Mouse (Mus musculus) liver, embryonic 15.5 days (tissue): Measurements from ENCODE around the gene Mrpl23. TPM values are rescaled to one million over a fixed set of nuclear protein-coding genes. Genes with fewer than 3 reads are reported as not detected.

Experiments
- ATAC-seq: fragments of 200-750 bp; cut with Nextera tagmentation; 2 replicates; pipeline ENCODE4 v1.8.0; 2017; ENCODE audit warnings: moderate number of reproducible peaks, mild to moderate bottlenecking, moderate library complexity; ENCODE audit not compliant: insufficient read depth
- H3K27ac ChIP-seq: fragments of 300-500 bp; sonication (generic); replicated peaks from 2 replicates; pipeline ENCODE4 v1.5.1; 2015; ENCODE audit warnings: mild to moderate bottlenecking, inconsistent platforms
- H3K27me3 ChIP-seq: fragments of 300-500 bp; sonication (generic); 2 replicates; pipeline ENCODE4 v1.6.1; 2015; ENCODE audit warnings: mild to moderate bottlenecking, inconsistent platforms
- H3K36me3 ChIP-seq: fragments of 300-500 bp; sonication (generic); replicated peaks from 2 replicates; pipeline ENCODE4 v1.6.1; 2015; ENCODE audit warnings: moderate library complexity, mild to moderate bottlenecking, inconsistent platforms
- H3K4me1 ChIP-seq: fragments of 300-500 bp; sonication (generic); replicated peaks from 2 replicates; pipeline ENCODE4 v1.6.1; 2015; ENCODE audit warnings: inconsistent platforms
- H3K4me2 ChIP-seq: fragments of 300-500 bp; sonication (generic); 2 replicates; pipeline ENCODE4 v1.6.1; 2015; ENCODE audit warnings: moderate library complexity, mild to moderate bottlenecking, inconsistent platforms
- H3K4me3 ChIP-seq: fragments of 300-500 bp; sonication (generic); replicated peaks from 2 replicates; pipeline ENCODE4 v1.5.1; 2015; ENCODE audit warnings: mild to moderate bottlenecking, inconsistent platforms
- H3K9ac ChIP-seq: fragments of 300-500 bp; sonication (generic); 2 replicates; pipeline ENCODE4 v1.6.1; 2015; ENCODE audit warnings: moderate library complexity, mild to moderate bottlenecking, inconsistent platforms
- H3K9me3 ChIP-seq: fragments of 300-500 bp; sonication (generic); replicated peaks from 2 replicates; pipeline ENCODE4 v1.6.1; 2016; ENCODE audit warnings: inconsistent platforms
- WGBS: fragments of 180-500 bp; shearing (Covaris S2); methylation state at CpG from one replicate; pipeline ENCODE4 v1.1.7; 2015; ENCODE audit warnings: mixed read lengths; ENCODE audit not compliant: insufficient replicate concordance; 5-methylcytosine and 5-hydroxymethylcytosine counted together
- polyA plus RNA-seq: library from polyadenylated mRNA; unstranded; fragments of >200 nt; fragmentation: Nextera tagmentation; extraction: Ambion mirVana; gene quantifications from 2 replicates; pipeline ENCODE4 v1.2.1, GENCODE M21; 2015

Gene Mrpl23
- polyA plus RNA-seq, 1 experiment from 2014 or later = 11.9 TPM

DNA sequence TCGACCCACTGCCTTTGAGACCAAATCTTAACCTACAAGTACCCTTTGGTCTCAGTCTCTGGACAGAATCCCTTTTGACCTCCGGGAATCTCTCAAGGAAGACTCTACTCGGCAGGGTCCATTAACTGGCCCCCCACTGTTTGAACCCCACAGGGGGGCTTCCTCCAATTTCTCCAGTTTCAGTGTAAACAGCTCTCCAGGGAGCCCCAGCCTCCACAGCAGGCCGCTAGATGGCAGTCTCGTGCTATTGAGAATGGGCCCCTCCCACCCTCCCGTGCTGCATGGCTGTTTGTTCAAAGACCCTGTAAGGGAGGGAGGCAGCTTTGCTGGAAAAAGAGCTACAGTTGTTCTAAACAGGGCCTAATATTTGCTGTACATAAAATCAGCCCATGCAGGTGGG lies 5.4 kb downstream of the Mrpl23 start:
- no peak overlapping the region for H3K9ac ChIP-seq
- peaks cover 9% of the 10 kb centered on the region; the same call in 1 of the 2 replicates for H3K36me3 ChIP-seq
- H3K4me1 ChIP-seq = peaks cover 57% of the 10 kb centered on the region
- no peak overlapping the region for H3K4me3 ChIP-seq
- peak overlapping the region; percentile 68 for H3K27ac ChIP-seq
- ATAC-seq = no peak
- H3K9me3 ChIP-seq = no peaks in the 10 kb centered on the region
- H3K27me3 ChIP-seq = no peaks in the 10 kb centered on the region
- 13% methylated on average over 6 of the region's 6 CpGs for WGBS
- no peak overlapping the region for H3K4me2 ChIP-seq

DNA sequence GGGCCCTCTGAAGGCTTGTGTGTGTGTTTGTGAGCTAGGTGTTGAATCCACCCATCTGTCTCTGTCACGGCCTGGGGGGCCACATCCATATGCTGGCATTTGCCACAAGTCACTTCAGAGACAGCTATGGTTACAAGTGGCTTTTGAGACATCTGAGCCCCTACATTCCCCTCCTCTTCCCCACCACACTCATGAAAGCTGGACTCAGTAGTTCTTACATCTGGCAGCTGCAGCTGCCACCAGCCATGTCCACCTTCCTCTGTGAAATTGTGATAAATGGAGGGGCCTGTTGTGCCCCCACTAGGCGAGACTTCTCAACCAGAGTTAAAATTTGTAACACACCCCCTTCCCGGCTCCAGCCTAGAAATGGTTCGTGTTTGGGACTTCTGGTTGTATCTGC lies 5.8 kb downstream of the Mrpl23 start:
- Histone ChIP-seq H3K4me2 (no peak overlapping the region), H3K4me1 (peaks cover 56% of the 10 kb centered on the region), H3K9ac (no peak overlapping the region), H3K27me3 (no peaks in the 10 kb centered on the region), H3K36me3 (peaks cover 9% of the 10 kb centered on the region; the same call in 1 of the 2 replicates), H3K4me3 (no peak overlapping the region), H3K27ac (peak overlapping the region; percentile 29), H3K9me3 (no peaks in the 10 kb centered on the region)
- ATAC-seq = no peak
- 42% methylated on average over 4 of the region's 4 CpGs for WGBS

DNA sequence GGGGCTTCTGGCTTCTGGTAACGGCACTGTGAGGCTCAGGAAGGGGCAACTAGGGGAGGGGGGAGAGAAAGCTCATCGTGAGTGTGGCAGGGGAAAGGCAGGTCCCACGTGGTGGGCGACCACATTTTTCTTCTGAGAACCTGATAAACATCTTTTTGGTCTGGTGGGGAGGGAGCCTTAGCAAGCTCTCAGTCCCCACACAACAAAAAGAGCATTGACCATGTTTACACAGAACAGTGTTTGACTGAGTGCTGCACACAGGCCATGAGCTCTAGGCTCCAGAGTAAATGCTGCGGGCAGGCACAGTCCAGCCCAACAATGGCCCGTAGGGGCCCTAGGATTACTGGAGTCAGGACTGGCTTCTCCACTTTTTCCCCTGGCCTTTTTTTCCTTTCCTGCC lies 6.3 kb downstream of the Mrpl23 start:
- Histone ChIP-seq H3K9ac (no peak overlapping the region), H3K27me3 (no peaks in the 10 kb centered on the region), H3K4me1 (peaks cover 52% of the 10 kb centered on the region), H3K4me3 (no peak overlapping the region), H3K9me3 (no peaks in the 10 kb centered on the region), H3K27ac (peak overlapping the region; percentile 29), H3K4me2 (no peak overlapping the region), H3K36me3 (peaks cover 9% of the 10 kb centered on the region; the same call in 1 of the 2 replicates)
- ATAC-seq = no peak
- WGBS = 32% methylated on average over 6 of the region's 6 CpGs

DNA sequence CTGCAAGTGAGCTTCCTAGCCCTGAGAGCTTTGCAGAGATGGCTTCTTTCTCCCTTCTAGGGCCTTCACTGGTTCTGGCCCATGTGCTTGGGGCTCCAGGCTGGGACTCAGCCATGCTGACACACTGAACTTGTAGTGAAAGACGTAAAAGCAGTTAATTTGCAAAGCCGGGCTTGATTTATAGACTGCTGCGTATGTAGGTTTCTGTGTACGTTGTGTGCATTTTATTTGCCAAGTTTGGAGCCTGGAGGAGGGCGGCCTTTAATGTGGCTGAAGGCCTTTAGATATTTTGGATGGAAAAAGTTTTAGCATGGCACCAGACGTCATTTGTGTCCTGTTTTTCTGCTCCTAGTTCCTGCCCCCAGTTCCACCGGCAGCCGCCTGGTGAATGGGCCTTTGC lies 7.3 kb downstream of the Mrpl23 start:
- Histone ChIP-seq H3K4me2 (no peak overlapping the region), H3K27ac (no peak overlapping the region), H3K9ac (no peak overlapping the region), H3K9me3 (no peaks in the 10 kb centered on the region), H3K36me3 (peaks cover 9% of the 10 kb centered on the region; the same call in 1 of the 2 replicates), H3K27me3 (no peaks in the 10 kb centered on the region), H3K4me1 (peaks cover 41% of the 10 kb centered on the region), H3K4me3 (no peak overlapping the region)
- ATAC-seq = no peak
- 65% methylated on average over 8 of the region's 8 CpGs for WGBS

DNA sequence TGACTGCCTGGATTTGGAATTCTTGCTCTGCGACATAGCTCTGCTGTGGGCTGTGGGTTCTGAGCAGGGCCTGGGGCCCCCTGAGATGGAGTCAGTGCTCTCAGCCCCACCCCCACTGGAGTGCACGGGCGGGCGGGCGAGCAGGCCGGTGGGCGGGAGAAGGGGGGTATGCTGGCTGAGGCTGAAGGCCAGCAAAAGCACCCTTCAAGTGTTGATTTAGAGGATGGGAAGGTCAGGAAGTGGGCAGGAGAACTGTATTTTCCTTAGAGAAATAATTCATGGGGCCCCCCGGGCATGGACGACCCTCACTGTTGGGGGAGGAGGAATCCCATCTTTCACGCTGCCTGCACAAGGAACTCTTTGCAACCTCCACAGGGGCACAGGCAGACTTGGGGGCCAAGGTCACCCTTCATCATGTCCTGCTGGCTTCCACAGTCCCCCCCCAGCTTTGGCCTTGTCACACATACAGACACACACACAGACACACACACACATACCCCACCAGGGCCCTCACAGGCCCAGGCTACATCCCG lies 10.4 kb downstream of the Mrpl23 start:
- H3K9me3 ChIP-seq = no peaks in the 10 kb centered on the region
- H3K4me3 ChIP-seq = no peak overlapping the region
- H3K27ac ChIP-seq = no peak overlapping the region
- H3K27me3 ChIP-seq = no peaks in the 10 kb centered on the region
- no peak for ATAC-seq
- H3K9ac ChIP-seq = no peak overlapping the region
- H3K4me2 ChIP-seq = no peak overlapping the region
- H3K4me1 ChIP-seq = peaks cover 27% of the 10 kb centered on the region
- peaks cover 7% of the 10 kb centered on the region; the same call in 1 of the 2 replicates for H3K36me3 ChIP-seq
- 55% methylated on average over 11 of the region's 11 CpGs for WGBS

DNA sequence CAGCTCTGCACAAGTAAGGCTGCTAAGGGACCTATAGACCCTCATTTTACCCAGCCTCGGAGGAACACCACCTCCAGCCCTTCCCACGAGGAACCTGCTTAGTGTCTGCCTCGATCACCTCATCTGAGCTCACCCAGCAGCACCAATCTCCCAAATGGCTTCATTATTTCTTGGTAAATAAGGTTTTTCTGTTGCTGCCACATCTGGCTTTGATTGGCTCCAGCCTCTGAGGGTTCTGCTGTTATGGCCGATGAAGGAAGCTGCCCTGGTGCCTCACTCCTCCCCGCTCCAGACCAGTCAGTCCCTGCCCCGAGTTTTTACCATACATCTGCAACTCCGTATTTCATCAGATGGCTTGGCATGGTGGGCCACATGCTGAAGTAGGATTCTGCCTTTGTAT lies 13.5 kb downstream of the Mrpl23 start:
- ATAC-seq = no peak

DNA sequence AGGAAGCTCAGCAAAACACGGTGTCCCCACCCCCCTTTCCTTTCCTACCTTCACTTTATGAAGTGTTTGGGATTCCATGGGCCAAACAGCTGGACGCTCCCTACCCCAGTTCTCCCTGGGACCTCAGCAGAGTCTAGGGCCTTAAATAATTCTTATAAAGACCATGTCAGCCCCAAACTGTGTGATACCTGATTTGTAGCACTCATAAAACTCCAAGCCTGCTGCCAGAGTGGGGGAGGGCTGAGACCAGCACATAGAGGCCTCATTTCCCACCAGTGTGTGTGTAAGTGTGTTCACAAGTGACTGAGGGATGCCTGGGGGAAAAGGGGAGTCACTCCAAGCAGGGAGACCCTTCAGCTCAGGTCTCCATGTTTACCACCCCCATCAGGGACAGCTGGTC lies 15.4 kb downstream of the Mrpl23 start:
- no peak overlapping the region for H3K9ac ChIP-seq
- no peak overlapping the region for H3K4me3 ChIP-seq
- H3K4me1 ChIP-seq = peaks cover 9% of the 10 kb centered on the region
- H3K9me3 ChIP-seq = no peaks in the 10 kb centered on the region
- H3K4me2 ChIP-seq = no peak overlapping the region
- no peak overlapping the region for H3K27ac ChIP-seq
- 27% methylated on average over 2 of the region's 2 CpGs for WGBS
- no peak for ATAC-seq
- H3K27me3 ChIP-seq = no peaks in the 10 kb centered on the region
- no peaks in the 10 kb centered on the region for H3K36me3 ChIP-seq

More for the DNA sequence above, 13.5 kb downstream of the Mrpl23 start:
- Histone ChIP-seq H3K27me3 (no peaks in the 10 kb centered on the region), H3K4me1 (peaks cover 7% of the 10 kb centered on the region), H3K36me3 (peaks cover 4% of the 10 kb centered on the region; the same call in 1 of the 2 replicates), H3K9me3 (no peaks in the 10 kb centered on the region), H3K9ac (no peak overlapping the region), H3K27ac (no peak overlapping the region), H3K4me3 (no peak overlapping the region), H3K4me2 (no peak overlapping the region)
- 63% methylated on average over 7 of the region's 7 CpGs for WGBS

DNA sequence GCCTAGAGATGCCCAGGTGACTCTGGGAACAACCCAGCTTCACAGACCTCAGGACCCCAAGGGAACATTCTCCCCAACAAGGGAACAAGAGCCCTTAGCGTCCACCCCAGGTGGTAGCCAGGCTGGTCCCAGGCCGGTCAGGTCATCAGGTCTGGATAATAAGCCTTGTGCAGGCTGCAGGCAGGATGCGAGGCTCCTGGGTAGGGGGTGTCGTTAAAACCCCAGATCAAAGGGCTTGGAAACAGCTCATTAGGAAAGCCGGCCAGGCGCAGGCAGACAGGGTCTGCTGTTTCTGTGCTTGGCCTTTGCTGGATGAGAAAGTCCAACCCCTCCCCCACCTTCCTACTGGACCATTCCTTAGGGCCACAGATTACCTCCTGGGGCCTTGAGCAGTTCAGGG lies 16.2 kb downstream of the Mrpl23 start:
- no peak for ATAC-seq
- 74% methylated on average over 6 of the region's 6 CpGs for WGBS
- H3K4me3 ChIP-seq = no peak overlapping the region
- H3K9ac ChIP-seq = no peak overlapping the region
- no peaks in the 10 kb centered on the region for H3K9me3 ChIP-seq
- no peak overlapping the region for H3K4me2 ChIP-seq
- peaks cover 11% of the 10 kb centered on the region for H3K4me1 ChIP-seq
- no peak overlapping the region for H3K27ac ChIP-seq
- no peaks in the 10 kb centered on the region for H3K36me3 ChIP-seq
- H3K27me3 ChIP-seq = no peaks in the 10 kb centered on the region

DNA sequence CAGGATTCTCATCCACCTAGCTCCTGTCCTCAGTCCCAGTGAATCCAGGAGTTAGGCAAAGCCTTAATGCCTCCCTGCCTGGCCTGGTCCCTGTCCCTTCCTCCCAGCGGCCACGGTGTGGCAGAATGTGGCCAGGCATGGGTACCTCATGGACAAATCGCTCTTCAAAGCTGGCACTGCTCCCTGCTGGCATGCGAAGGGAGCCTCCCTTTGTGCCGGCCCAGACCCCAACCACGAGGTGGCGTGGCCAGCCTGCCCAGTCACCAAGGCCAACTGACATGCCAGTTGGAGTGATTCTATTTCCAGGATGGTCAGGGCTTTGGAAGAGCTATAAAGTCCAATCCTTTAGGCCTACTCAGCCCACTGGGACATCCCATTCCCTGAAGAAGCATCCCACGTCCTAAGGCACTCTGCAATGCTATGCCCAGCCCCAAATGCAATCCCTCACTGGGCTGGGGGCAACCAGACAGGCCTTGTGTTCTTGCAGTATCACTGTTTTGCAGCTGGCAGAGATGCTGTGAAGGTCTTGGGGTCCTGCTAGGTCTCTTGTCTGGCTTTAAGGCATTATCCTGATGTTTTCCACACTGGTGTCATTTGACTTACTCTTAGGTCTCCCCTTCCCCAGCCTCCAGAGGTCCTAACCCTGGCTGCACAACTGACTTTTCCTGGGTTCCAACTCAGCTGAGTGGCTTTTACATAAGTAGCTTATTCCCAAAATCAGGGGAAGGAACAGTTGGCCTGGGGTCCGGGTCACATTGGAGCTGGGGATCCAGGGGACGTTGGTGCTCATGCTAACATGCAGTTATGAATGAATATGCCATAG lies 17.7 kb downstream of the Mrpl23 start:
- no peak overlapping the region for H3K9ac ChIP-seq
- WGBS = 65% methylated on average over 10 of the region's 10 CpGs
- H3K4me3 ChIP-seq = no peak overlapping the region
- H3K27me3 ChIP-seq = no peaks in the 10 kb centered on the region
- H3K27ac ChIP-seq = no peak overlapping the region
- no peaks in the 10 kb centered on the region for H3K36me3 ChIP-seq
- H3K4me2 ChIP-seq = no peak overlapping the region
- no peak for ATAC-seq
- peaks cover 21% of the 10 kb centered on the region for H3K4me1 ChIP-seq
- H3K9me3 ChIP-seq = no peaks in the 10 kb centered on the region

DNA sequence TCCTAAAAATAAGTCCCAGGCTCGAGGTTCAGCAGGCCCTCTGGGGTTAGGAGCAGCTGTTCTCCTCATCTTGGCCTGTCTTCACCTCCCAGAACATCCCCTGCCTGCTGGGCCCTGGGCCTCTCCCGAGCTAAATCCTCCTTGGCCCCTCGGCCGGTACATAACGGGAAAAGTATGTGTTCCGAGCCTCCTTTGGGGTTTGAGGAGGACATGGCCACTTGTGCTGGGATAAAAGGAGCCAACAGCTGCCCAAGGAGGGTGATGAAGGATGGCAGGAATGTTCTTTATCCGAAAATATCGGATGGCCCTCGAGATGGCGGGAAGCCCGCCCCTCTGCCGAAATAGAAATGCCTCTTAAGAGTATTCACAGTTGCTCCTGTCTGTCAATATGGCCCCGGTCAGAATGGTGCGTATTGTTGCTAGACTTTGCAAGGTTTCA lies 18.5 kb downstream of the Mrpl23 start:
- Histone ChIP-seq H3K4me2 (no peak overlapping the region), H3K4me1 (peaks cover 21% of the 10 kb centered on the region), H3K4me3 (no peak overlapping the region), H3K9me3 (no peaks in the 10 kb centered on the region), H3K9ac (no peak overlapping the region), H3K36me3 (no peaks in the 10 kb centered on the region), H3K27me3 (no peaks in the 10 kb centered on the region), H3K27ac (no peak overlapping the region)
- no peak for ATAC-seq
- 67% methylated on average over 14 of the region's 14 CpGs for WGBS

DNA sequence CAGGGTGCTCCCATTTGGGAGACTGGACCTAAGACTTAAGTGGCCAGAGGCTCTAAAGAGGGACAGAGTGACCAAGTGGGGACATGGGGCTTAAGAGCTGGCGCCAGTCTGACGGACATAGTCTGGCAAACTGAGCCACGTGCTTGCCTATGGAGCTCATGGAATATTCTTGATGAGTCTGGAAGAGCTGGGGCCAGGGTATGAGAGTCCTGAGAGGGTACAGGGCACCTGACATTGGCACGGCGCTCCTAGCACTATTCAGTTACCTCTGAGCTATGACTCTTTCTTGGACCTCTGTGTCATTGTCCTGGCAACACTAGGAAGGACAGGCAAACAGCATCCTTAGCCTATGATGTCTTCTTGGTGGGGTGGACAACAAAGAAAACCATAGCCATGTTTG lies 19.2 kb downstream of the Mrpl23 start:
- H3K4me3 ChIP-seq = no peak overlapping the region
- H3K4me1 ChIP-seq = peaks cover 21% of the 10 kb centered on the region
- no peak overlapping the region for H3K4me2 ChIP-seq
- WGBS = 70% methylated on average over 5 of the region's 5 CpGs
- no peak overlapping the region for H3K27ac ChIP-seq
- H3K9me3 ChIP-seq = no peaks in the 10 kb centered on the region
- no peak overlapping the region for H3K9ac ChIP-seq
- no peak for ATAC-seq
- no peaks in the 10 kb centered on the region for H3K27me3 ChIP-seq
- H3K36me3 ChIP-seq = no peaks in the 10 kb centered on the region
